Mouse (Mus musculus) liver, adult 2 months (tissue): ENCODE measurements around the gene Hid1. TPM values are rescaled to one million over a fixed set of nuclear protein-coding genes. Genes with fewer than 3 reads are reported as not detected.

Source experiments
- DNase-seq: peaks from one replicate; pipeline ENCODE4 v3.0.0-alpha.2; 2011; ENCODE audit warnings: low read depth, low spot score; ENCODE audit errors: extremely low read depth
- H3K27ac ChIP-seq: fragments of 200-500 bp; replicated peaks from 2 replicates; pipeline ENCODE4 v1.5.1; 2012; ENCODE audit warnings: low read depth, mild to moderate bottlenecking, control low read depth, inconsistent platforms, low read length; ENCODE audit not compliant: insufficient read depth
- H3K27me3 ChIP-seq: fragments of 200-500 bp; 2 replicates; pipeline ENCODE4 v1.6.1; 2012; ENCODE audit warnings: mild to moderate bottlenecking, moderate library complexity, low read length, inconsistent platforms; ENCODE audit not compliant: control insufficient read depth, insufficient read depth
- H3K36me3 ChIP-seq: fragments of 200-500 bp; 2 replicates; pipeline ENCODE4 v1.6.1; 2012; ENCODE audit warnings: low read length, inconsistent platforms; ENCODE audit not compliant: control insufficient read depth, insufficient read depth
- H3K4me1 ChIP-seq: fragments of 200-500 bp; 2 replicates; pipeline ENCODE4 v1.6.1; 2011; ENCODE audit warnings: low read length; ENCODE audit not compliant: control insufficient read depth, insufficient read depth
- H3K4me3 ChIP-seq: fragments of 200-500 bp; 2 replicates; pipeline ENCODE4 v1.5.1; 2011; ENCODE audit warnings: low read depth, mild to moderate bottlenecking, control low read depth, low read length, moderate library complexity; ENCODE audit not compliant: insufficient read depth
- H3K79me2 ChIP-seq: fragments of 200-500 bp; 2 replicates; pipeline ENCODE4 v1.6.1; 2012; ENCODE audit warnings: inconsistent platforms, mild to moderate bottlenecking, low read length, moderate library complexity; ENCODE audit not compliant: control insufficient read depth, insufficient read depth
- H3K9ac ChIP-seq: fragments of 200-500 bp; 2 replicates; pipeline ENCODE4 v1.6.1; 2012; ENCODE audit warnings: low read depth, mild to moderate bottlenecking, control low read depth, inconsistent platforms, low read length
- CTCF ChIP-seq: fragments of 200-500 bp; IDR thresholded peaks from 2 replicates; pipeline ENCODE4 v1.5.1; 2011; ENCODE audit warnings: low read depth, low read length, control low read depth
- POLR2A ChIP-seq: fragments of 200-500 bp; IDR thresholded peaks from 2 replicates; pipeline ENCODE4 v1.6.1; 2011; ENCODE audit warnings: low read length, control low read depth; ENCODE audit not compliant: insufficient read depth; ENCODE audit errors: extremely low read depth
- WGBS: fragments of 180-500 bp; shearing (Covaris S2); methylation state at CpG from one replicate; pipeline ENCODE4 v1.1.7; 2018; 5-methylcytosine and 5-hydroxymethylcytosine counted together
- polyA plus RNA-seq: library from polyadenylated mRNA; depleted of rRNA; stranded (reverse); fragments of >200 nt; gene quantifications from 2 replicates; pipeline ENCODE4 v1.2.3, GENCODE M21; 2012; rRNA removed
- total RNA-seq: library from RNA; depleted of rRNA; stranded (reverse); fragments of >200 nt; gene quantifications from 2 replicates; pipeline ENCODE4 v1.2.3, GENCODE M21; 2014; rRNA removed

The Hid1 gene
- total RNA-seq, result 0.55 and 1.3 TPM in 2 replicates
- 1.1 and 3.1 TPM in 2 replicates for polyA plus RNA-seq

DNA sequence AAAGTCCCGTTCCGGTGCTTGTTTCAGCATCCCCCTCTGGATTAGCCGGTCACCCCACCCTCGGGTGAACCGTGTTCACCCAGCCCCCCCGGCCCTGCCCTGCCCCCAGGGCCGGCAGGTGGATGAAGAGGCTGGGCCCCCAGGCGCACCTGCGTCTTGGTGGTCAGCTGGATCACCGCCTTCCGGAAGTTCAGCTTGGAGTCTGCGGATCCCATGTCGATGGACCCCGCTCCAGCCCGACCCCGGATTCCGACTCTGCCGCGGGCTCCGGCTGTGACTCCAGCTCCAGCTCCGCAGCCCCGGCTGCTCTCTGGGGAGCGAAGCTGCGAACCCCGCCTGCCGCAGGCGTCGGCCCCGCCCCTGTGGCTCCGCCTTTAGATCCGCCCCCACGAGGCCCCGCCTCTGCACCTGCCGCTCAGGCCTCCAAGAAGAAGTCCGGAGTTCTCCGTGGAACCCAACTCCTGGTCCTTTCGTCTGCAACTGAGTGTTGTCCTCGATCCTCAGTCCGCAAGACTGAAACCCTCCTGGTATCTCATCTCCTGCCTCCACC, at the start of gene Hid1:
Gene Hid1, minus strand, starts transcription at position 362 of the 550 bp plus-strand sequence.
- Histone ChIP-seq H3K27ac (no peak within 1 kb of the TSS), H3K4me1 (peaks cover 2% of the 10 kb centered on the region; the same call in 1 of the 2 replicates), H3K79me2 (no peaks in the 10 kb centered on the region), H3K27me3 (peaks cover 4% of the 10 kb centered on the region), H3K4me3 (peak within 1 kb of the TSS; percentile 61), H3K36me3 (no peaks in the 10 kb centered on the region), H3K9ac (peak within 1 kb of the TSS; percentile 64)
- TF ChIP-seq CTCF (no peak), POLR2A (0 out of 2 replicates have a peak, but pooled peaks have one; percentile 14)
- under 1% methylated on average over 39 of the region's 39 CpGs for WGBS
- peak; percentile 38 for DNase-seq

DNA sequence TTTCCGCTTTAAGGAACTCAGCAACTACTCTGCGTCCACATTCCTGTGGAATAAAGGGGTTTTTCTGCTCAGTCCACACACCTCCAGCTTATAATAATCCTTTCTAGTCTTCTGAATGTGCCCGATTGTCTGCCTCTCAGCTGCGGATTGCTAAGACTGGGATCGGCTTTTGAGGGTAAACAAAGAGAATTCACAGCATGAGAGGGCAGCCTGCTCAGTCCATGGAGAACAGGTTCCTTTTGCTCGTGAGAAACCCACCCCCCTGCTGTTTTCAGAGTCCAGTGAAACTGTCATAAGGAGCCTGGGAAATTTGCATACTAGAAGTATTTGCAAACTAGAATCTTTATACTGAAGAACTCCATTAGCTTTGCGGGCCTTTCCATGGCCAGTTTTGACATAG, 42.0 kb upstream of the Hid1 start:
- H3K27me3 ChIP-seq, result no peaks in the 10 kb centered on the region
- no peak overlapping the region for H3K27ac ChIP-seq
- H3K9ac ChIP-seq, result no peak overlapping the region
- no peaks in the 10 kb centered on the region for H3K36me3 ChIP-seq
- TF ChIP-seq CTCF (no peak), POLR2A (no peak)
- H3K4me1 ChIP-seq, result peaks cover 11% of the 10 kb centered on the region; the same call in 1 of the 2 replicates
- DNase-seq, result no peak
- no peaks in the 10 kb centered on the region; the same call in 1 of the 2 replicates for H3K79me2 ChIP-seq
- 93% methylated on average over 7 of the region's 7 CpGs for WGBS
- no peak overlapping the region for H3K4me3 ChIP-seq

DNA sequence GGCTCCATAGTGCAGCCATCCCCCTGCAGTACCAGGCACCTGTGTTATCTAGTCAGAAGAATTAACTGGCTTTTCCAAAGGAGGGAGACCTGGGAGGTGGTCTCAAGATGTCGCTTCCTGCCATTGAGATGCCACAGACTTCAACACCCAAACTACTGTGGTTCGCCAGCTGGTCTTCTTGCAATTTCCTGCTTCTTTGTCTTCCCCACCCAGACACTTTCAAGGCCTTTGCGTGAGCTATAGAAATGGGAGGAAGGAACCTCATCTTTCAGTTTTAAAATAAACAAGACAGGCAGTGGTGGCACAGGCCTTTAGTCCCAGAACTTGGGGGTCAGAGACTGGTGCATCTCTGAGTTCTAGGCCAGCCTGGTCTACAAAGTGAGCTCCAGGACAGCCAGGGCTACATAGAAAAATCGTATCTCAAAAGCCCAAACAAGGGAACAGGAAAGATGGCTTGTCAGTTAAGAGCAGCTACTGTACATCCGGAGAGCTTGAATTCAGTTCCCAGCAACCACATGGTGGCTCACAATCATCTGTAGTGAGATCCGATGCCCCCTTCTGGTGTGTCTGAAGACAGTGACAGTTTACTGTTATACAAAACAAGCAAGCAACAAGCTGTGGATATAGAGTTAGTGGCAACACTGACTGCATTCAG, 40.8 kb upstream of the Hid1 start:
- Histone ChIP-seq H3K36me3 (no peaks in the 10 kb centered on the region), H3K79me2 (no peaks in the 10 kb centered on the region; the same call in 1 of the 2 replicates), H3K27ac (no peak overlapping the region), H3K9ac (no peak overlapping the region), H3K4me1 (peaks cover 11% of the 10 kb centered on the region; the same call in 1 of the 2 replicates), H3K4me3 (no peak overlapping the region), H3K27me3 (no peaks in the 10 kb centered on the region)
- WGBS, result 76% methylated on average over 6 of the region's 6 CpGs
- no peak for TF ChIP-seq POLR2A
- DNase-seq, result no peak

DNA sequence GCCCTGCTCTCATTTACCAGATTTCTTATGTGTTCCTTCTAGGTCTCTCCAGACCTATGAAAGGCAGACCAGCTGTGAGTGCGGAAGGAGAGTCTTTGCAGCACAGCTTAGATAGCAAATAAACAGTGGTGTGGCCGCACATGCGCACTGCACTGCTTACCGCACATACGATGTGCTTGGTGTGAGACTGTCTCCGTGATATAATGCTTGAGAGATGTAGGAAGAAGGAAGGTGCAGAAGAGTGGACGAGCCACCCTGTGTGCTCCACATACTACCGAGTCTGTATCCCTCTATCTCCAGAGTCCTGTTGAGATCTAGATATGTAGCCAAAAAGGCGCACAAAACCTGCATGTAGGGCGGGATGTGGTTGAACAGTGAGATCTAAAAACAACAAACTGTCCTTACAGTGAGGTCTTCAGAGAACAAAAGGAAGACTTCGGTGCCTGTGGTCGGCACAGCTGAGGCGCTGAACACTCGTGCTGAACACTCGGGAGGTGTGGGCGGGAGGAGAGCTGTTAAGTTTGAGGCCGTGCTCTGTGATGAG, 39.4 kb upstream of the Hid1 start:
- no peak overlapping the region for H3K27ac ChIP-seq
- no peak overlapping the region for H3K4me3 ChIP-seq
- no peak overlapping the region for H3K9ac ChIP-seq
- no peaks in the 10 kb centered on the region for H3K27me3 ChIP-seq
- whole genome bisulfite sequencing, result 89% methylated on average over 17 of the region's 17 CpGs
- no peaks in the 10 kb centered on the region; the same call in 1 of the 2 replicates for H3K79me2 ChIP-seq
- no peak for TF ChIP-seq POLR2A
- DNase-seq, result no peak
- peaks cover 8% of the 10 kb centered on the region; the same call in 1 of the 2 replicates for H3K4me1 ChIP-seq
- H3K36me3 ChIP-seq, result no peaks in the 10 kb centered on the region

DNA sequence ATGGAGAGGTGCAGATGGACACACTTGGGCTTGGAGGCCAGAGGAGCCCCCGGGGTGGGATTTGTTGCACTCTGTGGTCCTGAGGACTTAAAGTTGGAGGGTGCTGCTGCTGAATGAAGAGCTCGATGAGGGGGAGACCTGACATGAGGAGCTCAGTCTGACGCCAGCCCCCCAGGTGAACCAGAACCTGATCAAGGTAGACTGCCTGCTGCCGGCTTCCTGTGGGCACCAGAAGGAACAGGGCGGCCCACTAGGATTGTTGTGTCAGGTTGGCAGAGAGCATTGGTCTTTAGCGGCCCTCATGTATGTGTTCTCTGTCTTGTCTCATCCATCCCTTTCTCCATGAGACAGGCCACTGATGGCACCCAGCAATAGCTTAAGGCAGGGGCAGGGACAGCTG, 38.2 kb upstream of the Hid1 start:
- no peak overlapping the region for H3K27ac ChIP-seq
- WGBS, result 97% methylated on average over 6 of the region's 6 CpGs

More for the DNA sequence above, 38.2 kb upstream of the Hid1 start:
- H3K79me2 ChIP-seq, result no peaks in the 10 kb centered on the region; the same call in 1 of the 2 replicates
- H3K4me1 ChIP-seq, result peaks cover 2% of the 10 kb centered on the region; the same call in 1 of the 2 replicates
- H3K27me3 ChIP-seq, result no peaks in the 10 kb centered on the region
- DNase-seq, result no peak
- no peak overlapping the region for H3K4me3 ChIP-seq
- no peak overlapping the region for H3K9ac ChIP-seq
- H3K36me3 ChIP-seq, result no peaks in the 10 kb centered on the region
- TF ChIP-seq POLR2A, result no peak
- TF ChIP-seq CTCF, result no peak
